Mouse (Mus musculus) lung, postnatal 0 days (tissue): Measurements from ENCODE around the gene Adcy5.

ENCODE experiments used
- CTCF ChIP-seq: IDR thresholded peaks from 2 replicates; pipeline ENCODE4 v1.5.1; 2016; ENCODE audit warnings: antibody characterized with exemption, mild to moderate bottlenecking
- EP300 ChIP-seq: IDR thresholded peaks from 2 replicates; pipeline ENCODE4 v1.6.1; 2016; ENCODE audit warnings: antibody characterized with exemption, mild to moderate bottlenecking, control low read depth

DNA sequence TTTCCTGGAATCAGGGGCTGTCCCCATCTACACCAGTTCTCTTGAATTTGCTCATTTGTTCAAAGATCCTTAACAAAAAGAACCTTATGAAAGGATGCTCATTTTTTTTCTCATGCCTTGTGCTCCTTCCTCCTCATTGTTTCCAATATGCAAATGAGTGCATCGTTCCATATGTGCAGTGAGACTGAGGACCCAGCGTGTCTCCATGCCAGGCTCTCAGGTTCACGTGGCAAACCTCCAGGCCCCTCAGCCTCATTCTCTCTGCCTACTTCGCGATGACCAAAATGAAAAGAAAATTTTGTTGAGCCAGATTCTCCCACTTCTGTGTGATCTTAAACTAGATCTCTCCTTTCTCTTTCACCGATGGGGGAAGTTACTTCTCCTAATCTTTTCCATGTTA, 15.3 kb upstream of the Adcy5 start:
- TF ChIP-seq CTCF (no peak), EP300 (no peak)
